ENCODE assay signal across 32 mouse cellular contexts in genomic region chr16:72963782-72964181, GRCm38 (mm10).
DNase-seq lines count a peak whose midpoint lies in the region; ATAC-seq and TF ChIP-seq lines count a peak whose summit lies in the region.
"Had no signal": no experiment of that assay in that cellular context is flagged by ENCODE, and none has a peak within 500 bp of the region (broad histone marks: within the 10 kb centered on the region; RNA-seq: fewer than 3 reads in every experiment).

No protein-coding gene starts in this region.

- no peak overlapping the region for H3K4me2 ChIP-seq in intestine, postnatal 0 days (replicated peaks; ENCODE audit: low read depth)
- no peak overlapping the region for H3K4me2 ChIP-seq in intestine, embryonic 16.5 days (ENCODE audit: low read depth, low read length)
- no peak overlapping the region for H3K4me2 ChIP-seq in lung, postnatal 0 days (replicated peaks; ENCODE audit: low read depth, low read length)
- H3K4me2 ChIP-seq in stomach, postnatal 0 days (replicated peaks; ENCODE audit: low read depth), result no peak overlapping the region
- H3K4me2 ChIP-seq: embryonic facial prominence, embryonic 12.5 days; forebrain, embryonic 15.5 days; heart, embryonic 15.5 days; hindbrain, embryonic 13.5 days; limb, embryonic 13.5 days; liver, embryonic 11.5 days; midbrain, embryonic 15.5 days; neural tube, embryonic 12.5 days had no signal

- no peak for TF ChIP-seq EP300 in lung, postnatal 0 days (IDR thresholded peaks at IDR 0.05)
- TF ChIP-seq EP300 in stomach, postnatal 0 days (optimal IDR thresholded peaks at IDR 0.05), result no peak

- no peak overlapping the region for H3K27ac ChIP-seq in intestine, postnatal 0 days (ENCODE audit: low read depth, low read length)
- no peak overlapping the region for H3K27ac ChIP-seq in intestine, embryonic 16.5 days (ENCODE audit: low read length)
- H3K27ac ChIP-seq in lung, postnatal 0 days (ENCODE audit: low read length), result no peak overlapping the region
- no peak overlapping the region for H3K27ac ChIP-seq in ES-E14 (ENCODE audit: insufficient read depth, low read depth, low read length, poor library complexity, severe bottlenecking)
- no peak overlapping the region for H3K27ac ChIP-seq in stomach, postnatal 0 days (replicated peaks)
- H3K27ac ChIP-seq: embryonic facial prominence, embryonic 12.5 days; forebrain, embryonic 10.5 days; forebrain, embryonic 15.5 days; heart, embryonic 10.5 days; heart, embryonic 15.5 days; hindbrain, embryonic 13.5 days; limb, embryonic 13.5 days; midbrain, embryonic 15.5 days; neural tube, embryonic 12.5 days had no signal

- DNase-seq in lung, postnatal 0 days (ENCODE audit: low spot score), result no peak
- DNase-seq in lung, adult 2 months, result no peak
- DNase-seq in ES-E14 (ENCODE audit: low read depth, low spot score), result no peak
- DNase-seq in stomach, postnatal 0 days (ENCODE audit: low spot score), result no peak
- DNase-seq: adrenal gland, postnatal 10 days; cerebellum, adult 9-11 months; embryo, embryonic 11 days; heart, postnatal 4 days; kidney, adult 8-10 months; kidney, postnatal 10 days; layer of hippocampus, adult 9-11 months; lung, postnatal 10 days; right cerebral cortex, adult 18-20 months; right cerebral cortex, postnatal 4 days; thymus, adult 2 months; thymus, postnatal 4 days had no signal

- H3K4me1 ChIP-seq in intestine, postnatal 0 days (replicated peaks; ENCODE audit: control insufficient read depth, insufficient read depth, low read length), result no peaks in the 10 kb centered on the region
- H3K4me1 ChIP-seq in intestine, embryonic 16.5 days (ENCODE audit: control insufficient read depth, insufficient read depth, low read length), result no peaks in the 10 kb centered on the region
- H3K4me1 ChIP-seq in lung, postnatal 0 days (ENCODE audit: insufficient read depth, low read depth, low read length), result no peaks in the 10 kb centered on the region
- no peaks in the 10 kb centered on the region for H3K4me1 ChIP-seq in lung, adult 2 months (ENCODE audit: control insufficient read depth, insufficient read depth, low read length)
- H3K4me1 ChIP-seq in ES-E14 (ENCODE audit: control insufficient read depth in 2 of 2, insufficient read depth in 2 of 2, low read length in 2 of 2, poor library complexity in 1 of 2), result no peaks in the 10 kb centered on the region
- no peaks in the 10 kb centered on the region for H3K4me1 ChIP-seq in stomach, postnatal 0 days (replicated peaks; ENCODE audit: control insufficient read depth, insufficient read depth)
- H3K4me1 ChIP-seq: embryonic facial prominence, embryonic 12.5 days; heart, embryonic 10.5 days; heart, embryonic 15.5 days; limb, embryonic 13.5 days had no signal

- in situ Hi-C loops in ES-E14 (cut with MboI; ENCODE audit: low sequenced_read_pairs in 2 of 2, unreplicated experiment in 2 of 2), result no loop called here

- H3K9ac ChIP-seq in intestine, postnatal 0 days (ENCODE audit: low read depth, low read length), result no peak overlapping the region
- no peak overlapping the region for H3K9ac ChIP-seq in intestine, embryonic 16.5 days (ENCODE audit: low read depth, low read length)
- no peak overlapping the region for H3K9ac ChIP-seq in lung, postnatal 0 days (replicated peaks; ENCODE audit: low read depth)
- H3K9ac ChIP-seq in ES-E14 (ENCODE audit: insufficient read depth, low read depth, low read length, poor library complexity, severe bottlenecking), result no peak overlapping the region
- H3K9ac ChIP-seq in stomach, postnatal 0 days (ENCODE audit: low read length), result no peak overlapping the region
- H3K9ac ChIP-seq: embryonic facial prominence, embryonic 12.5 days; forebrain, embryonic 15.5 days; heart, embryonic 15.5 days; hindbrain, embryonic 13.5 days; limb, embryonic 13.5 days; midbrain, embryonic 15.5 days; neural tube, embryonic 12.5 days had no signal

- 95% methylated on average over 3 of the region's 3 CpGs for WGBS in intestine, postnatal 0 days
- WGBS in intestine, embryonic 16.5 days, result 89% methylated on average over 3 of the region's 3 CpGs
- 95% methylated on average over 3 of the region's 3 CpGs for WGBS in lung, postnatal 0 days
- WGBS in lung, adult 2 months, result 94% methylated on average over 3 of the region's 3 CpGs
- WGBS in stomach, postnatal 0 days, result 94% methylated on average over 3 of the region's 3 CpGs

- 0 out of 2 replicates have a peak, but pooled peaks have one; percentile 19 for TF ChIP-seq CTCF in intestine, postnatal 0 days (IDR thresholded peaks at IDR 0.05; ENCODE audit: low read depth)
- TF ChIP-seq CTCF in lung, postnatal 0 days (IDR thresholded peaks at IDR 0.05), result peak; percentile 36
- no peak for TF ChIP-seq CTCF in lung, adult 2 months (IDR thresholded peaks at IDR 0.05; ENCODE audit: insufficient read depth, low read length)
- peak; percentile 51 for TF ChIP-seq CTCF in stomach, postnatal 0 days (IDR thresholded peaks at IDR 0.05; ENCODE audit: low read depth)

- no peak for TF ChIP-seq POLR2A in lung, adult 2 months (IDR thresholded peaks at IDR 0.05; ENCODE audit: borderline replicate concordance, extremely low read depth, low read depth, low read length)

- H3K9me3 ChIP-seq in intestine, postnatal 0 days (ENCODE audit: control insufficient read depth), result no peaks in the 10 kb centered on the region
- no peaks in the 10 kb centered on the region for H3K9me3 ChIP-seq in intestine, embryonic 16.5 days (ENCODE audit: control insufficient read depth, low read length)
- no peaks in the 10 kb centered on the region for H3K9me3 ChIP-seq in lung, postnatal 0 days (ENCODE audit: low read length)
- H3K9me3 ChIP-seq in ES-E14 (ENCODE audit: control insufficient read depth, insufficient read depth, low read depth, low read length), result no peaks in the 10 kb centered on the region
- no peaks in the 10 kb centered on the region for H3K9me3 ChIP-seq in stomach, postnatal 0 days (ENCODE audit: control insufficient read depth, low read length)
- H3K9me3 ChIP-seq: embryonic facial prominence, embryonic 12.5 days; forebrain, embryonic 15.5 days; heart, embryonic 10.5 days; heart, embryonic 15.5 days; hindbrain, embryonic 13.5 days; limb, embryonic 13.5 days; midbrain, embryonic 15.5 days; neural tube, embryonic 12.5 days had no signal

- no peaks in the 10 kb centered on the region for H3K27me3 ChIP-seq in intestine, postnatal 0 days (replicated peaks; ENCODE audit: control insufficient read depth, insufficient read depth, low read length)
- H3K27me3 ChIP-seq in intestine, embryonic 16.5 days (replicated peaks; ENCODE audit: control insufficient read depth, insufficient read depth, low read length), result no peaks in the 10 kb centered on the region
- no peaks in the 10 kb centered on the region for H3K27me3 ChIP-seq in lung, postnatal 0 days (replicated peaks; ENCODE audit: insufficient read depth, low read length)
- H3K27me3 ChIP-seq in stomach, postnatal 0 days (ENCODE audit: control insufficient read depth, insufficient read depth, low read length), result no peaks in the 10 kb centered on the region
- H3K27me3 ChIP-seq: CH12.LX; embryonic facial prominence, embryonic 12.5 days; forebrain, embryonic 15.5 days; heart, embryonic 15.5 days; hindbrain, embryonic 13.5 days; limb, embryonic 13.5 days; midbrain, embryonic 15.5 days; neural tube, embryonic 12.5 days had no signal

- ATAC-seq in intestine, postnatal 0 days, result no peak
- ATAC-seq in intestine, embryonic 16.5 days, result no peak
- ATAC-seq in lung, postnatal 0 days, result no peak
- no peak for ATAC-seq in stomach, postnatal 0 days (ENCODE audit: low FRiP score, low TSS enrichment)
- no peak for ATAC-seq in erythroblast, adult 5-6 weeks (replicated peaks; ENCODE audit: low FRiP score, poor library complexity, severe bottlenecking)
- ATAC-seq: forebrain, embryonic 15.5 days; inflammation-experienced regulatory T-cells, adult 6 months; midbrain, embryonic 15.5 days had no signal

- no peak overlapping the region for H3K4me3 ChIP-seq in intestine, postnatal 0 days (ENCODE audit: low read depth, low read length)
- H3K4me3 ChIP-seq in intestine, embryonic 16.5 days (ENCODE audit: low read length), result no peak overlapping the region
- no peak overlapping the region for H3K4me3 ChIP-seq in lung, postnatal 0 days (ENCODE audit: low read depth, low read length)
- no peak overlapping the region for H3K4me3 ChIP-seq in lung, adult 2 months (replicated peaks; ENCODE audit: extremely low read depth, low read depth, low read length)
- no peak overlapping the region for H3K4me3 ChIP-seq in ES-E14 (ENCODE audit: insufficient read depth in 1 of 2, low read depth in 1 of 2, low read length in 2 of 2, poor library complexity in 1 of 2, severe bottlenecking in 1 of 2)
- no peak overlapping the region for H3K4me3 ChIP-seq in stomach, postnatal 0 days (ENCODE audit: low read depth, low read length)
- H3K4me3 ChIP-seq: embryonic facial prominence, embryonic 12.5 days; forebrain, embryonic 10.5 days; forebrain, embryonic 15.5 days; heart, embryonic 10.5 days; heart, embryonic 15.5 days; hindbrain, embryonic 13.5 days; limb, embryonic 13.5 days; midbrain, embryonic 15.5 days; myocyte; neural tube, embryonic 12.5 days had no signal

- no peaks in the 10 kb centered on the region for H3K36me3 ChIP-seq in intestine, postnatal 0 days (ENCODE audit: control insufficient read depth, insufficient read depth)
- H3K36me3 ChIP-seq in intestine, embryonic 16.5 days (ENCODE audit: control insufficient read depth, insufficient read depth, low read length), result no peaks in the 10 kb centered on the region
- no peaks in the 10 kb centered on the region for H3K36me3 ChIP-seq in lung, postnatal 0 days (ENCODE audit: insufficient read depth, low read length)
- H3K36me3 ChIP-seq in ES-E14 (ENCODE audit: control insufficient read depth, insufficient read depth, low read length, poor library complexity, severe bottlenecking), result no peaks in the 10 kb centered on the region
- no peaks in the 10 kb centered on the region for H3K36me3 ChIP-seq in stomach, postnatal 0 days (ENCODE audit: control insufficient read depth, insufficient read depth, low read length)
- H3K36me3 ChIP-seq: heart, embryonic 15.5 days; midbrain, embryonic 15.5 days had no signal

TF ChIP-seq in ES-E14, 5 proteins besides CTCF, POLR2A, EP300 and RAD21:
- TF ChIP-seq ZC3H11A (IDR thresholded peaks at IDR 0.05; ENCODE audit: borderline replicate concordance, low read depth, low read length), result peak; percentile 47; the same call in 1 of the 2 replicates
- no peak for TF ChIP-seq ZNF384 (IDR thresholded peaks at IDR 0.05; ENCODE audit: low read depth, low read length)
- no peak for TF ChIP-seq MAFK (IDR thresholded peaks at IDR 0.05; ENCODE audit: insufficient read depth, low read depth, low read length)
